Mouse (Mus musculus): ENCODE data around the gene Runx3. TPM values are rescaled to one million over a fixed set of nuclear protein-coding genes. Genes with fewer than 3 reads are reported as not detected.

Gene Runx3
- polyA plus RNA-seq, 1 experiment from 2014 or later, result not detected

DNA sequence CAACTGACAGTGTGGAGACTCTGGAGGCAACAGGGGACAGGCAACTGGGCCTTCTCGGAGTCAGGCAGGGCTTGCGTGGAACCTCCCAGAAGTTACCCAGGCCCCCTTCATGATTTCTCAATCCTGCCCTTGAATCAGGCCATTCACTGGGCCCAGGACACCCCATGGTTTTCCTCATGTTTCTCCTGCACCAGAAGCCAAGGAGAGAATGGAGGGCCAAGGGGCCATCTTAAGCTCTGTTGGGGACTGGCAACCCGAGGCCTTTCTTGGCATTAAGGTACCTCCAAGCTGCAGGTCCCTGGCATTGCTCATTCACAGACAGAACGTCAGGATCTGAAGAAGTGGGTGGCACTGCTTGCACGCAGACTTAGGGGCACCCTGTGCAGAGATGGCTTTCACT lies 3.3 kb downstream of the Runx3 start:
- Histone ChIP-seq H3K27me3 (ENCODE audit: control insufficient read depth, insufficient read depth, low read length) (no peaks in the 10 kb centered on the region), H3K27ac (ENCODE audit: low read depth, low read length) (no peak overlapping the region), H3K4me1 (ENCODE audit: control insufficient read depth, insufficient read depth, low read length) (no peaks in the 10 kb centered on the region), H3K9me3 (ENCODE audit: control insufficient read depth, low read length) (no peaks in the 10 kb centered on the region), H3K36me3 (ENCODE audit: control insufficient read depth, insufficient read depth, low read length) (no peaks in the 10 kb centered on the region), H3K9ac (ENCODE audit: low read length) (no peak overlapping the region), H3K4me3 (ENCODE audit: low read depth, low read length) (no peak overlapping the region), H3K4me2 (no peak overlapping the region)
- no peak for DNase-seq (ENCODE audit: low spot score, missing footprints)
- WGBS, result 84% methylated on average over 5 of the region's 5 CpGs
- ATAC-seq (ENCODE audit: low FRiP score), result no peak

DNA sequence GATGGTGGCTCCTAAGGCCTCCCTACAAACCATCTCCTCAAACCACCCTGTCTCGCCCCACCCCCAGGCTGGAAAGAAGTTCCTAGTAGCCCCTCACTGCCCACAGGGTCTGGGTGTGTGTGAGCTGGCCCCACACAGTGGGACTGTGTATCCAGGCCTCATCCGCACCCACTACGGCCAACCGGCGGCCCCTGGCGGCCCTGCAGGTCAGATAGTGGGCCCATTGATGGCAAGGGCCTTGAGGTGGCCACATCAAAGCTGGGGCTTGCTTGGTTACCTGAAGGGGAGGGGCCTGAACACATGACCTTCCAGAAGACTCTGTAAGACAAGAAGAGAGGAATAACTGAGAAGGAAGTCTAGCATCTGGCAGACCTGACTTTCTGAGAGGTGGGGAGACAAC lies 4.3 kb downstream of the Runx3 start:
- Histone ChIP-seq H3K9me3 (ENCODE audit: control insufficient read depth, low read length) (no peaks in the 10 kb centered on the region), H3K27ac (ENCODE audit: low read depth, low read length) (no peak overlapping the region), H3K4me3 (ENCODE audit: low read depth, low read length) (no peak overlapping the region), H3K4me2 (no peak overlapping the region), H3K27me3 (ENCODE audit: control insufficient read depth, insufficient read depth, low read length) (peaks cover 4% of the 10 kb centered on the region), H3K9ac (ENCODE audit: low read length) (no peak overlapping the region), H3K36me3 (ENCODE audit: control insufficient read depth, insufficient read depth, low read length) (no peaks in the 10 kb centered on the region), H3K4me1 (ENCODE audit: control insufficient read depth, insufficient read depth, low read length) (0 out of 2 replicates have a peak, but pooled peaks cover 2% of the 10 kb centered on the region)
- ATAC-seq (ENCODE audit: low FRiP score) (no peak), DNase-seq (ENCODE audit: low spot score, missing footprints) (no peak)
- WGBS, result 87% methylated on average over 6 of the region's 6 CpGs

DNA sequence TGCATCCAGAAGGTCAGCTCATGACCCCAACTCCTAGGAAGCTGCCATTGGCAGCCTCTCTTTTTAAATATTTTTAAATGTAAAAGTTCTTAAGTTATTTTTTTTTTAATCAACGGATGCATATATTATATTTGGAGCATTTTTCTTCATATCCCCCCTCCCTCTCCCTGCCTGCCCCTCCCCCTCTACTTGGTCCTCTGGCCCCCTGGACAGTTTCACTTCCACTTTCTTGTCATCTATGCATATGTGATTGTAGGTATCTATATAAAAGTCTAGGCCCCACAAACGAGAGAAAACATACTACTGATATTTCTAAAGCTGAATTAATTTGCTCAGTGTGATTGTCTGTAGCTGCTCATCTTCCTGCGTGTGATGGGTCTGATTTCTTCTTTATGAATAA lies 4.7 kb downstream of the Runx3 start:
- DNase-seq (ENCODE audit: low spot score, missing footprints), result no peak
- 87% methylated on average over 3 of the region's 3 CpGs for WGBS

GRCm38 (mm10) chr4:135126385-135126784 lies 5.9 kb downstream of the Runx3 start:
- Histone ChIP-seq H3K9me3 (ENCODE audit: control insufficient read depth, low read length) (no peaks in the 10 kb centered on the region), H3K36me3 (ENCODE audit: control insufficient read depth, insufficient read depth, low read length) (no peaks in the 10 kb centered on the region), H3K27ac (ENCODE audit: low read depth, low read length) (no peak overlapping the region), H3K4me3 (ENCODE audit: low read depth, low read length) (no peak overlapping the region), H3K4me2 (no peak overlapping the region), H3K9ac (ENCODE audit: low read length) (no peak overlapping the region), H3K27me3 (ENCODE audit: control insufficient read depth, insufficient read depth, low read length) (peaks cover 4% of the 10 kb centered on the region), H3K4me1 (ENCODE audit: control insufficient read depth, insufficient read depth, low read length) (0 out of 2 replicates have a peak, but pooled peaks cover 2% of the 10 kb centered on the region)
- WGBS, result 63% methylated on average over 5 of the region's 5 CpGs
- ATAC-seq (ENCODE audit: low FRiP score), result no peak
- no peak for DNase-seq (ENCODE audit: low spot score, missing footprints)

More for the DNA sequence above, 4.7 kb downstream of the Runx3 start:
- Histone ChIP-seq H3K4me1 (ENCODE audit: control insufficient read depth, insufficient read depth, low read length) (0 out of 2 replicates have a peak, but pooled peaks cover 2% of the 10 kb centered on the region), H3K27ac (ENCODE audit: low read depth, low read length) (no peak overlapping the region), H3K4me3 (ENCODE audit: low read depth, low read length) (no peak overlapping the region), H3K9ac (ENCODE audit: low read length) (no peak overlapping the region), H3K4me2 (no peak overlapping the region), H3K36me3 (ENCODE audit: control insufficient read depth, insufficient read depth, low read length) (no peaks in the 10 kb centered on the region), H3K9me3 (ENCODE audit: control insufficient read depth, low read length) (no peaks in the 10 kb centered on the region), H3K27me3 (ENCODE audit: control insufficient read depth, insufficient read depth, low read length) (peaks cover 4% of the 10 kb centered on the region)
- ATAC-seq (ENCODE audit: low FRiP score), result no peak

GRCm38 (mm10) chr4:135128841-135129520 lies 8.5 kb downstream of the Runx3 start:
- Histone ChIP-seq H3K9me3 (ENCODE audit: control insufficient read depth, low read length) (no peaks in the 10 kb centered on the region), H3K9ac (ENCODE audit: low read length) (peak overlapping the region; percentile 44; the same call in 1 of the 2 replicates), H3K4me3 (ENCODE audit: low read depth, low read length) (peak overlapping the region; percentile 21; the same call in 1 of the 2 replicates), H3K4me2 (peak overlapping the region; percentile 50), H3K4me1 (ENCODE audit: control insufficient read depth, insufficient read depth, low read length) (0 out of 2 replicates have a peak, but pooled peaks cover 2% of the 10 kb centered on the region), H3K36me3 (ENCODE audit: control insufficient read depth, insufficient read depth, low read length) (no peaks in the 10 kb centered on the region), H3K27ac (ENCODE audit: low read depth, low read length) (no peak overlapping the region), H3K27me3 (ENCODE audit: control insufficient read depth, insufficient read depth, low read length) (peaks cover 4% of the 10 kb centered on the region)
- DNase-seq (ENCODE audit: low spot score, missing footprints), result peak; percentile 91
- WGBS, result 29% methylated on average over 22 of the region's 22 CpGs
- ATAC-seq (ENCODE audit: low FRiP score), result peak; percentile 46; the same call in 1 of the 2 replicates

DNA sequence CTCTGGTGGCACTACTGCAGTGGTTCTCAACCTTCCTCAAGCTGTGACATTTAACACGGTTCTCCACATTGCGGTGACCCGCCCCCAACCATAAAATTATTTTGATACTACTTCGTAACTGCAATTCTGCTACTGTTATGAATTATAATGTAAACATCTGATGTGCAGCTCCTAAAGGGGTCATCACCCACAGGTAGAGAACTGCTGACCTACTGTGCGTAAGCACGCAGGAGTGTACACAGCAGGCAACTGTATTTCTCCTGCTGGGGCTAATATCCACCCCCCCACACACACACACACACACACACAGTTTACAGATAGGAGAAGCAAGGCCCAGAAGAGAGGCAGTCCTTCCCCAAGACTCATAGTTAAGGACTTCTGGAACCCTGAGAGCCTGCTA lies 9.7 kb downstream of the Runx3 start:
- no peak overlapping the region for H3K27ac ChIP-seq (ENCODE audit: low read depth, low read length)
- ATAC-seq (ENCODE audit: low FRiP score) (no peak), DNase-seq (ENCODE audit: low spot score, missing footprints) (no peak)
- H3K9me3 ChIP-seq (ENCODE audit: control insufficient read depth, low read length), result no peaks in the 10 kb centered on the region
- no peaks in the 10 kb centered on the region for H3K36me3 ChIP-seq (ENCODE audit: control insufficient read depth, insufficient read depth, low read length)
- no peak overlapping the region for H3K9ac ChIP-seq (ENCODE audit: low read length)
- H3K27me3 ChIP-seq (ENCODE audit: control insufficient read depth, insufficient read depth, low read length), result peaks cover 4% of the 10 kb centered on the region
- H3K4me2 ChIP-seq, result no peak overlapping the region
- WGBS, result 93% methylated on average over 6 of the region's 6 CpGs
- H3K4me1 ChIP-seq (ENCODE audit: control insufficient read depth, insufficient read depth, low read length), result 0 out of 2 replicates have a peak, but pooled peaks cover 2% of the 10 kb centered on the region
- H3K4me3 ChIP-seq (ENCODE audit: low read depth, low read length), result no peak overlapping the region

DNA sequence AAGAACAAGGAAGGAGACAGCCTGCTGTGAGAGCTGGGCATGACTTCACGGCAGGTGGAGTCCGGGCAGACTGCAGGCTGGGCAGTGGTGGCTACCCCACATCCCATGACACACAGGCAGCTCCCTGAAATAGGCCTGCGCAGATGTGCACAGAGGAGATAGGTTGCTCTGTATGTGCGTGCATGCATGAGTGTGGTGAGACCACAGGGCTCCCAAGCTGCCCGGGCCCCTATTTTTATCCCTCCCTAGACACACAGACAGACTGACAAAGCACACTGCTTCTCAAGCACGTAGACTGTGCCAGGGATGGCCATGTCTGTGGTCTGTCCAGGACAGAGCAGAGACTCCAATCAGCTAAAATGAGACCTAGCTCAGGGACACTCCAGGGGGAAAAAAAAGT lies 10.7 kb downstream of the Runx3 start:
- no peak overlapping the region for H3K9ac ChIP-seq (ENCODE audit: low read length)
- H3K4me3 ChIP-seq (ENCODE audit: low read depth, low read length), result no peak overlapping the region
- no peak for ATAC-seq (ENCODE audit: low FRiP score)
- 82% methylated on average over 6 of the region's 6 CpGs for WGBS
- no peak overlapping the region for H3K4me2 ChIP-seq
- no peak overlapping the region for H3K27ac ChIP-seq (ENCODE audit: low read depth, low read length)
- no peak for DNase-seq (ENCODE audit: low spot score, missing footprints)
- no peaks in the 10 kb centered on the region for H3K36me3 ChIP-seq (ENCODE audit: control insufficient read depth, insufficient read depth, low read length)
- H3K4me1 ChIP-seq (ENCODE audit: control insufficient read depth, insufficient read depth, low read length), result 0 out of 2 replicates have a peak, but pooled peaks cover 2% of the 10 kb centered on the region
- H3K27me3 ChIP-seq (ENCODE audit: control insufficient read depth, insufficient read depth, low read length), result peaks cover 4% of the 10 kb centered on the region
- H3K9me3 ChIP-seq (ENCODE audit: control insufficient read depth, low read length), result no peaks in the 10 kb centered on the region

GRCm38 (mm10) chr4:135132797-135133196 lies 12.3 kb downstream of the Runx3 start:
- H3K4me1 ChIP-seq (ENCODE audit: control insufficient read depth, insufficient read depth, low read length), result 0 out of 2 replicates have a peak, but pooled peaks cover 2% of the 10 kb centered on the region
- H3K9me3 ChIP-seq (ENCODE audit: control insufficient read depth, low read length), result no peaks in the 10 kb centered on the region
- no peak overlapping the region for H3K9ac ChIP-seq (ENCODE audit: low read length)
- H3K27ac ChIP-seq (ENCODE audit: low read depth, low read length), result no peak overlapping the region
- H3K36me3 ChIP-seq (ENCODE audit: control insufficient read depth, insufficient read depth, low read length), result no peaks in the 10 kb centered on the region
- DNase-seq (ENCODE audit: low spot score, missing footprints) (no peak), ATAC-seq (ENCODE audit: low FRiP score) (no peak)
- H3K27me3 ChIP-seq (ENCODE audit: control insufficient read depth, insufficient read depth, low read length), result peaks cover 4% of the 10 kb centered on the region
- no peak overlapping the region for H3K4me3 ChIP-seq (ENCODE audit: low read depth, low read length)
- no peak overlapping the region for H3K4me2 ChIP-seq
- 89% methylated on average over 12 of the region's 12 CpGs for WGBS

- 70% methylated on average over 4 of the region's 4 CpGs for WGBS
Measured at GRCm38 (mm10) chr4:135133711-135134110, 13.3 kb downstream of the Runx3 start.

More at GRCm38 (mm10) chr4:135133711-135134110, 13.3 kb downstream of the Runx3 start:
- Histone ChIP-seq H3K4me2 (no peak overlapping the region), H3K36me3 (ENCODE audit: control insufficient read depth, insufficient read depth, low read length) (no peaks in the 10 kb centered on the region), H3K9me3 (ENCODE audit: control insufficient read depth, low read length) (no peaks in the 10 kb centered on the region), H3K27ac (ENCODE audit: low read depth, low read length) (no peak overlapping the region), H3K27me3 (ENCODE audit: control insufficient read depth, insufficient read depth, low read length) (peaks cover 9% of the 10 kb centered on the region), H3K4me3 (ENCODE audit: low read depth, low read length) (no peak overlapping the region), H3K4me1 (ENCODE audit: control insufficient read depth, insufficient read depth, low read length) (0 out of 2 replicates have a peak, but pooled peaks cover 2% of the 10 kb centered on the region), H3K9ac (ENCODE audit: low read length) (no peak overlapping the region)
- no peak for ATAC-seq (ENCODE audit: low FRiP score)
- no peak for DNase-seq (ENCODE audit: low spot score, missing footprints)
